Mouse (Mus musculus): ENCODE results near the gene Foxl2. TPM values are rescaled to one million over a fixed set of nuclear protein-coding genes. Genes with fewer than 3 reads are reported as not detected.

The Foxl2 gene
- total RNA-seq, 1 experiment from 2014 or later: not detected

Other genes with a start within 250 kb of the Foxl2 start
- not detected in 2 replicates for gene Prr23a1, start 112.8 kb upstream of the Foxl2 start, total RNA-seq (2017)
- gene Prr23a2, start 98.8 kb upstream of the Foxl2 start, total RNA-seq (2017): not detected in 2 replicates
- gene Prr23a3, start 90.5 kb upstream of the Foxl2 start, total RNA-seq (2017): not detected in 2 replicates
- not detected in 2 replicates for gene 7420426K07Rik, start 52.2 kb upstream of the Foxl2 start, total RNA-seq (2017)
- 68.6 and 71.9 TPM in 2 replicates for gene Faim, start 31.1 kb downstream of the Foxl2 start, total RNA-seq (2017)
- not detected in 2 replicates for gene Gm1123, start 80.4 kb downstream of the Foxl2 start, total RNA-seq (2017)
- gene Pik3cb, start 185.3 kb downstream of the Foxl2 start, total RNA-seq (2017): 7.9 and 8.0 TPM in 2 replicates

All from neutrophil, adult 5-6 weeks (primary cell).